25 mouse cellular contexts compared by ENCODE assay signal in the genomic region with DNA sequence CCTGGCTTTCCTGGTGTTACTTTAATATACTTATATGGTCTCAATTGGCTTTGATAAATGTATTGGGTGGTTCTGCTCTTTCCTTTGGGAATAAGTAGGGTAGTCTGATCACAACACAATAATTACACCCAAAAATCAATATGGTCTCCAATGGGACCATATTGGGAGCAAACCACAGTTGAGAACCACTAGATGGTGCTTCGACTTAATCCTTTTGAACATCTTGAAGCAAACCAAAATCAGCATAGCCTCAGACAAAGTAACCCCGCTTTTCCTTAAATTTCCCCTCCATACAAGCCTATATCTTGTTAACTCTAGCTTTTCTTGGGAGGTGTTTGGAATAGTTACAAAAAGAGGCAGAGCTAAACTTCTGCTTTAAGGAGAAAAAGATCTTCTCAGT. TPM values are rescaled to one million over a fixed set of nuclear protein-coding genes. Genes with fewer than 3 reads are reported as not detected.
DNase-seq lines count a peak whose midpoint lies in the region; ATAC-seq and TF ChIP-seq lines count a peak whose summit lies in the region.
"Had no signal": no experiment of that assay in that cellular context is flagged by ENCODE, and none has a peak within 500 bp of the region (broad histone marks: within the 10 kb centered on the region; RNA-seq: fewer than 3 reads in every experiment).

No protein-coding gene starts in this region.

- WGBS in forebrain, postnatal 0 days, result 89% methylated on average over 2 of the region's 2 CpGs
- WGBS in forebrain, embryonic 12.5 days, result 82% methylated on average over 2 of the region's 2 CpGs
- WGBS in macrophage (ENCODE audit: missing documents), result 80% methylated on average over 1 of the region's 2 CpGs

- no peaks in the 10 kb centered on the region for H3K4me1 ChIP-seq in forebrain, postnatal 0 days (ENCODE audit: insufficient read depth)
- no peaks in the 10 kb centered on the region for H3K4me1 ChIP-seq in forebrain, embryonic 12.5 days
- H3K4me1 ChIP-seq in MEL (ENCODE audit: control insufficient read depth in 1 of 2, insufficient read depth in 2 of 2, low read length in 2 of 2), result peaks cover 0 to 32% of the 10 kb centered on the region in 2 experiments; a peak in 2 of 4 replicates
- H3K4me1 ChIP-seq: embryonic facial prominence, embryonic 13.5 days; forebrain, embryonic 15.5 days; heart, embryonic 15.5 days; midbrain, embryonic 13.5 days; neural tube, embryonic 15.5 days had no signal

- no peak overlapping the region for H3K9ac ChIP-seq in forebrain, postnatal 0 days
- H3K9ac ChIP-seq in forebrain, embryonic 12.5 days, result no peak overlapping the region
- no peak overlapping the region for H3K9ac ChIP-seq in MEL (ENCODE audit: control insufficient read depth, low read depth, low read length, poor library complexity, severe bottlenecking)
- H3K9ac ChIP-seq: embryonic facial prominence, embryonic 13.5 days; forebrain, embryonic 15.5 days; heart, embryonic 15.5 days; midbrain, embryonic 13.5 days; neural tube, embryonic 15.5 days had no signal

- TF ChIP-seq EP300 in MEL (IDR thresholded peaks at IDR 0.05; ENCODE audit: low read depth in 1 of 2, low read length in 2 of 2), result no peak

- intact Hi-C loops in left cerebral cortex, adult 2 months (cut with DNase I), result loop anchor here (1.0 to 10.0 kb wide), 2 partner anchors 128 to 163 kb away; no protein-coding TSS in a partner anchor
- intact Hi-C loops in left cerebral cortex, postnatal 10 days (cut with DNase I), result loop anchor here (5.0 kb wide), 1 partner anchor 125 kb away; no protein-coding TSS in a partner anchor

- H3K27me3 ChIP-seq in forebrain, postnatal 0 days (ENCODE audit: insufficient read depth, low read length), result no peaks in the 10 kb centered on the region
- no peaks in the 10 kb centered on the region for H3K27me3 ChIP-seq in forebrain, embryonic 12.5 days
- no peaks in the 10 kb centered on the region for H3K27me3 ChIP-seq in MEL (ENCODE audit: control insufficient read depth in 1 of 2, insufficient read depth in 2 of 2, low read length in 2 of 2)
- H3K27me3 ChIP-seq: embryonic facial prominence, embryonic 13.5 days; forebrain, embryonic 15.5 days; heart, embryonic 15.5 days; midbrain, embryonic 13.5 days; neural tube, embryonic 15.5 days had no signal

- no peak overlapping the region for H3K4me3 ChIP-seq in forebrain, postnatal 0 days (ENCODE audit: low read depth, low read length)
- H3K4me3 ChIP-seq in forebrain, embryonic 12.5 days (replicated peaks), result no peak overlapping the region
- no peak overlapping the region for H3K4me3 ChIP-seq in left cerebral cortex, adult 2 months
- H3K4me3 ChIP-seq in MEL (ENCODE audit: control insufficient read depth in 1 of 2, insufficient read depth in 1 of 2, low read depth in 2 of 2, low read length in 2 of 2) (no peak overlapping the region), macrophage (ENCODE audit: inconsistent target) (no peak overlapping the region)
- H3K4me3 ChIP-seq: embryonic facial prominence, embryonic 13.5 days; forebrain, embryonic 15.5 days; heart, embryonic 15.5 days; midbrain, embryonic 13.5 days; neural tube, embryonic 15.5 days had no signal

- no peak; the same call in 1 of the 2 replicates for TF ChIP-seq RAD21 in MEL (IDR thresholded peaks at IDR 0.05; ENCODE audit: low read depth, low read length)

- ATAC-seq in forebrain, postnatal 0 days, result no peak
- no peak for ATAC-seq in forebrain, embryonic 12.5 days (ENCODE audit: low FRiP score)
- ATAC-seq: forebrain, embryonic 15.5 days; hindbrain, embryonic 16.5 days; midbrain, embryonic 13.5 days had no signal

- TF ChIP-seq POLR2A in MEL (IDR thresholded peaks at IDR 0.05; ENCODE audit: control insufficient read depth in 1 of 2, insufficient read depth in 1 of 2, low read depth in 1 of 2, low read length in 2 of 2, poor library complexity in 1 of 2), result no peak

- H3K27ac ChIP-seq in forebrain, postnatal 0 days (ENCODE audit: low read depth, low read length), result no peak overlapping the region
- no peak overlapping the region for H3K27ac ChIP-seq in forebrain, embryonic 12.5 days
- no peak overlapping the region for H3K27ac ChIP-seq in left cerebral cortex, adult 2 months
- H3K27ac ChIP-seq in MEL (ENCODE audit: control insufficient read depth, low read depth, low read length), result peak overlapping the region; percentile 27; the same call in 1 of the 2 replicates
- H3K27ac ChIP-seq in macrophage, result peak overlapping the region; percentile 98
- H3K27ac ChIP-seq: embryonic facial prominence, embryonic 13.5 days; forebrain, embryonic 15.5 days; midbrain, embryonic 13.5 days; neural tube, embryonic 15.5 days had no signal

- no peak overlapping the region for H3K4me2 ChIP-seq in forebrain, postnatal 0 days (ENCODE audit: low read depth)
- no peak overlapping the region for H3K4me2 ChIP-seq in forebrain, embryonic 12.5 days
- H3K4me2 ChIP-seq: embryonic facial prominence, embryonic 13.5 days; forebrain, embryonic 15.5 days; heart, embryonic 15.5 days; midbrain, embryonic 13.5 days; neural tube, embryonic 15.5 days had no signal

- DNase-seq in forebrain, postnatal 0 days, result no peak
- no peak for DNase-seq in left cerebral cortex, adult 2 months (ENCODE audit: extremely low spot score in 1 of 2, low spot score in 2 of 2)
- no peak for DNase-seq in left cerebral cortex, postnatal 10 days (ENCODE audit: extremely low spot score in 1 of 2, low spot score in 2 of 2)
- no peak for DNase-seq in MEL (ENCODE audit: low read depth, low spot score)
- no peak for DNase-seq in adrenal gland, adult 18-20 months (ENCODE audit: low spot score in 2 of 2)
- no peak for DNase-seq in embryo, embryonic 11 days
- DNase-seq: adrenal gland, postnatal 10 days; cerebellum, adult 11 months; cerebellum, postnatal 10 days; heart, postnatal 4 days; kidney, adult 11 months; left cerebral cortex, postnatal 4 days; right cerebral cortex, postnatal 14 days; thymus, postnatal 14 days had no signal

- no peaks in the 10 kb centered on the region for H3K36me3 ChIP-seq in forebrain, postnatal 0 days (ENCODE audit: insufficient read depth)
- H3K36me3 ChIP-seq in forebrain, embryonic 12.5 days (replicated peaks), result no peaks in the 10 kb centered on the region
- H3K36me3 ChIP-seq in MEL (ENCODE audit: control insufficient read depth in 1 of 2, insufficient read depth in 2 of 2, low read length in 2 of 2) (peaks cover 0 to 36% of the 10 kb centered on the region in 2 experiments; a peak in 2 of 4 replicates), macrophage (ENCODE audit: inconsistent target) (no peaks in the 10 kb centered on the region)
- H3K36me3 ChIP-seq: embryonic facial prominence, embryonic 13.5 days; forebrain, embryonic 15.5 days; heart, embryonic 15.5 days; midbrain, embryonic 13.5 days; neural tube, embryonic 15.5 days had no signal

- H3K9me3 ChIP-seq in forebrain, postnatal 0 days (ENCODE audit: low read length), result no peaks in the 10 kb centered on the region
- no peaks in the 10 kb centered on the region for H3K9me3 ChIP-seq in forebrain, embryonic 12.5 days
- H3K9me3 ChIP-seq in MEL (replicated peaks; ENCODE audit: insufficient read depth, low read length), result no peaks in the 10 kb centered on the region
- H3K9me3 ChIP-seq: embryonic facial prominence, embryonic 13.5 days; forebrain, embryonic 15.5 days; heart, embryonic 15.5 days; midbrain, embryonic 13.5 days; neural tube, embryonic 15.5 days had no signal

- TF ChIP-seq CTCF in forebrain, postnatal 0 days (IDR thresholded peaks at IDR 0.05; ENCODE audit: low read depth), result 0 out of 2 replicates have a peak, but pooled peaks have one; percentile 11
- TF ChIP-seq CTCF in left cerebral cortex, adult 2 months (IDR thresholded peaks at IDR 0.05), result peak; percentile 35
- no peak; a peak in 1 of 6 replicates for TF ChIP-seq CTCF in MEL (IDR thresholded peaks at IDR 0.05 in 2 of 3, conservative IDR thresholded peaks at IDR 0.05 in 1 of 3; ENCODE audit: control insufficient read depth in 1 of 3, insufficient read depth in 1 of 3, low read depth in 2 of 3, low read length in 3 of 3, poor library complexity in 1 of 3, severe bottlenecking in 1 of 3)

- no peaks in the 10 kb centered on the region for H3K79me2 ChIP-seq in MEL (ENCODE audit: control insufficient read depth, insufficient read depth, low read length, poor library complexity)
- no peaks in the 10 kb centered on the region for H3K79me2 ChIP-seq in macrophage (ENCODE audit: inconsistent target)

TF ChIP-seq in MEL, 35 proteins besides CTCF, POLR2A, EP300 and RAD21 (continues in another document):
- TF ChIP-seq USF2 (IDR thresholded peaks at IDR 0.05; ENCODE audit: borderline replicate concordance in 1 of 2, insufficient read depth in 1 of 2, low read depth in 1 of 2, low read length in 2 of 2) (no peak), UBTF (IDR thresholded peaks at IDR 0.05; ENCODE audit: borderline replicate concordance, insufficient read depth, low read depth, low read length) (no peak), NELFE (IDR thresholded peaks at IDR 0.05; ENCODE audit: low read depth, low read length) (no peak), ZKSCAN1 (IDR thresholded peaks at IDR 0.05; ENCODE audit: low read depth, low read length) (no peak), CHD2 (IDR thresholded peaks at IDR 0.05; ENCODE audit: low read length) (no peak), POLR2AphosphoS2 (IDR thresholded peaks at IDR 0.05; ENCODE audit: low read length) (no peak), NRF1 (IDR thresholded peaks at IDR 0.05; ENCODE audit: insufficient read depth, low read depth, low read length, poor library complexity, severe bottlenecking) (no peak), MYC (IDR thresholded peaks at IDR 0.05; ENCODE audit: low read depth, low read length) (no peak), JUND (IDR thresholded peaks at IDR 0.05; ENCODE audit: low read depth, low read length) (no peak), ELF1 (IDR thresholded peaks at IDR 0.05; ENCODE audit: low read depth, low read length) (no peak), USF1 (IDR thresholded peaks at IDR 0.05; ENCODE audit: low read depth, low read length) (no peak)

RNA-seq across cellular contexts. Expression of gene Cd200r3, which starts 18.8 kb away (rescaled TPM):
- total RNA-seq in forebrain, postnatal 0 days (2014; rRNA removed), result not detected in 2 replicates
- polyA plus RNA-seq in forebrain, postnatal 0 days (2015; fragmentation: Nextera tagmentation; extraction: Ambion mirVana), result 0.16 and 0.20 TPM in 2 replicates
- not detected in 2 replicates for polyA plus RNA-seq in forebrain, embryonic 12.5 days (2016; fragmentation: Nextera tagmentation; extraction: Ambion mirVana)
- not detected for total RNA-seq in left cerebral cortex, adult 2 months (2021)
- not detected for total RNA-seq in left cerebral cortex, postnatal 10 days (2021)
- total RNA-seq in MEL (2012; rRNA removed), result 0.39 and 0.46 TPM in 2 replicates
- under 1 TPM in 1 of 2 experiments, not detected in 1; 0.46 TPM for polyA plus RNA-seq in MEL (2012; ENCODE audit: insufficient read depth in 1 of 2, insufficient read length in 2 of 2, low read depth in 1 of 2, low replicate concordance in 2 of 2, missing spikeins in 1 of 2)
- total RNA-seq in macrophage (2018; cell fraction: chromatin; rRNA removed), result 1 to 10 TPM in 5 of 26 experiments, under 1 TPM in 5, not detected in 16; 0.33 to 1.4 (median 0.91) TPM
- under 1 TPM in 17 of 26 experiments, not detected in 9; 0.11 to 0.58 (median 0.24) TPM for total RNA-seq in macrophage (2018; cell fraction: cytosol; rRNA removed)
- total RNA-seq in macrophage (2018; cell fraction: nucleus; rRNA removed), result 1 to 10 TPM in 3 of 26 experiments, under 1 TPM in 12, not detected in 11; 0.14 to 1.1 (median 0.64) TPM
- polyA plus RNA-seq in macrophage (2018), result 0.21 to 0.37 TPM in 2 of 3 replicates, not detected in the other
- total RNA-seq in adrenal gland, adult 18-20 months (2021), result not detected
- total RNA-seq: gastrocnemius, adult 18-20 months; layer of hippocampus, adult 18-20 months had no signal
- polyA plus RNA-seq: embryonic facial prominence, embryonic 13.5 days; forebrain, embryonic 15.5 days; liver, adult 2 months; midbrain, embryonic 13.5 days had no signal

Comparison
In these comparisons a context has a peak if more than half of its experiments do, and no peak if none do; other contexts are left out.
1. H3K27ac ChIP-seq: peak in MEL (single experiment) and macrophage (single experiment); none in forebrain, postnatal 0 days (single experiment), forebrain, embryonic 12.5 days (single experiment) and left cerebral cortex, adult 2 months (single experiment).
2. CTCF ChIP-seq: peak in forebrain, postnatal 0 days (single experiment) and left cerebral cortex, adult 2 months (single experiment); none in MEL (0 of 3).